Mouse (Mus musculus) stomach, postnatal 0 days (tissue): ENCODE measurements around the gene Vrk1.

Experiments
- CTCF ChIP-seq: IDR thresholded peaks from 2 replicates; pipeline ENCODE4 v1.5.1; 2016; ENCODE audit warnings: antibody characterized with exemption, low read depth, mild to moderate bottlenecking, moderate library complexity
- EP300 ChIP-seq: optimal IDR thresholded peaks from 2 replicates; pipeline ENCODE3; 2016; ENCODE audit warnings: antibody characterized with exemption

DNA sequence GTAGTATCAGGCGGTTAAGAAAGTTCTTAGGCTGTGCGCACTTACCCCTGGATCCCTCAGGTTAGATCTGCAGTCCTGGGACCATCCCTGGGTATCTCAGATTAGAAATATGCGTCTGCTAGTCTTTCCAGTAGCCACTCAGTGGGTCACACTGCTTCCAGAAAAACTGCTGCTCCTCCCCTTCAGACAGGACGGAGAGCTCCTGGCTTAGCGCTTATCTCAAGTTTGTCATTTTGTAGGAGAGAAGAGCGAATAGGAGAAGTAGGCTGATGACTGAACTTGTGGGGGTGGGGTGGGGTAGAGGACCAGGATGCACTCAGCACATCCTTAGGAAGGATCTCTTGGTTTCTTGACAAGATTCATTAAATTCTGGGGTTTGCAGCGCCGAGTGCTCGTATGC is 13.6 kb downstream of the Vrk1 start:
- TF ChIP-seq EP300 (no peak), CTCF (no peak)
